Comparison of ENCODE assay signal across 13 mouse cellular contexts in the genomic region with DNA sequence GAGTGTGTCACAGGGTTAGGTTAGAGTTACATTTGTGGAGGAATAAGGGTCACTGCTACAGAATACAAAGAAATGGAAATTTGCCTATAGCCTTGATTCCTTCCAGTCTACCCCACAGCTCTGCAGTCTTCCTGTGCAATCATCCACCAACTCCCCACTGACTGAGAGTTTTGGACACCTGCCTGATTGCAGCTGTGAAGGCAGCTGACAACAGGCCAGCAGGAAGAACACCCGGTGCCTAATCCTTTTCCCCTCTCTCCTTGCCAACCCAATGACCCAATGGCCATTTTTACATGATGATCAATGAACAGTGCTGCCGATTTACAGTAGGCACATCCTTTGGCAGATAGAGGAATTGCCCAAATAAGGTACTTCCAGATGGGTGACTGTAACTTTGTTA. TPM values are rescaled to one million over a fixed set of nuclear protein-coding genes. Genes with fewer than 3 reads are reported as not detected.
DNase-seq lines count a peak whose midpoint lies in the region; ATAC-seq lines count a peak whose summit lies in the region.
"Had no signal": no experiment of that assay in that cellular context is flagged by ENCODE, and none has a peak within 500 bp of the region (broad histone marks: within the 10 kb centered on the region; RNA-seq: fewer than 3 reads in every experiment).

No protein-coding gene starts in this region.

- ATAC-seq in kidney, embryonic 14.5 days (ENCODE audit: low FRiP score, low TSS enrichment) = no peak
- ATAC-seq in activated CD4-positive, CD25-positive, alpha-beta regulatory T cell, adult 4 months = no peak

- H3K36me3 ChIP-seq in kidney, embryonic 14.5 days (ENCODE audit: control insufficient read depth, insufficient read depth, low read length) = no peaks in the 10 kb centered on the region
- H3K36me3 ChIP-seq: limb, embryonic 12.5 days; midbrain, embryonic 12.5 days had no signal

- no peak overlapping the region for H3K4me2 ChIP-seq in kidney, embryonic 14.5 days (replicated peaks; ENCODE audit: low read depth, low read length)
- H3K4me2 ChIP-seq: hindbrain, embryonic 12.5 days; limb, embryonic 12.5 days; lung, embryonic 14.5 days; midbrain, embryonic 12.5 days; neural tube, embryonic 12.5 days had no signal

- peak; percentile 22 for DNase-seq in adrenal gland, postnatal 14 days
- no peak for DNase-seq in adrenal gland, adult (ENCODE audit: inconsistent age in 2 of 2, low spot score in 1 of 2)
- DNase-seq in kidney, adult 18-20 months = peak; percentile 15
- DNase-seq in cerebellum, adult 9-10 months = peak; percentile 61
- peak; percentile 50 for DNase-seq in kidney, adult 9 months
- no peak for DNase-seq in embryo, embryonic 9.5 days (ENCODE audit: extremely low spot score)
- DNase-seq: lung, embryonic 14.5 days had no signal

- no peaks in the 10 kb centered on the region for H3K27me3 ChIP-seq in kidney, embryonic 14.5 days (ENCODE audit: control insufficient read depth, insufficient read depth, low read length)
- H3K27me3 ChIP-seq: hindbrain, embryonic 12.5 days; limb, embryonic 12.5 days; midbrain, embryonic 12.5 days; neural tube, embryonic 12.5 days had no signal

- H3K9me3 ChIP-seq in kidney, embryonic 14.5 days (ENCODE audit: control insufficient read depth, low read length) = no peaks in the 10 kb centered on the region
- H3K9me3 ChIP-seq: hindbrain, embryonic 12.5 days; limb, embryonic 12.5 days; midbrain, embryonic 12.5 days; neural tube, embryonic 12.5 days had no signal

- H3K4me3 ChIP-seq in kidney, embryonic 14.5 days (ENCODE audit: low read length) = no peak overlapping the region
- H3K4me3 ChIP-seq: hindbrain, embryonic 12.5 days; limb, embryonic 12.5 days; midbrain, embryonic 12.5 days; neural tube, embryonic 12.5 days had no signal

- H3K27ac ChIP-seq in kidney, embryonic 14.5 days (ENCODE audit: low read depth, low read length) = no peak overlapping the region
- H3K27ac ChIP-seq: hindbrain, embryonic 12.5 days; limb, embryonic 12.5 days; midbrain, embryonic 12.5 days; neural tube, embryonic 12.5 days had no signal

- no peak overlapping the region for H3K9ac ChIP-seq in kidney, embryonic 14.5 days (ENCODE audit: low read depth, low read length)
- H3K9ac ChIP-seq: hindbrain, embryonic 12.5 days; limb, embryonic 12.5 days; lung, embryonic 14.5 days; midbrain, embryonic 12.5 days; neural tube, embryonic 12.5 days had no signal

- no peaks in the 10 kb centered on the region for H3K4me1 ChIP-seq in kidney, embryonic 14.5 days (ENCODE audit: control insufficient read depth, insufficient read depth, low read length)
- H3K4me1 ChIP-seq: neural tube, embryonic 12.5 days had no signal

- 76% methylated on average over 2 of the region's 2 CpGs for WGBS in kidney, embryonic 14.5 days

RNA-seq across cellular contexts. Expression of a gene that starts 43.6 kb away (rescaled TPM):
- total RNA-seq in adrenal gland, postnatal 14 days (2021) = 5.4 and 7.0 TPM in 2 replicates
- 1.2 and 1.8 TPM in 2 replicates for polyA plus RNA-seq in kidney, embryonic 14.5 days (2014; fragmentation: Nextera tagmentation; extraction: Ambion mirVana)
- polyA plus RNA-seq in activated CD4-positive, CD25-positive, alpha-beta regulatory T cell, adult 4 months (2017; shearing (Covaris generic)) = under 1 TPM; 0.25 to 0.30 TPM

Comparison
In these comparisons a context has a peak if more than half of its experiments do, and no peak if none do; other contexts are left out.
1. DNase-seq: peak in adrenal gland, postnatal 14 days (single experiment), kidney, adult 18-20 months (single experiment), cerebellum, adult 9-10 months (single experiment) and kidney, adult 9 months (single experiment); none in adrenal gland, adult (0 of 2) and embryo, embryonic 9.5 days (single experiment).